Mouse (Mus musculus) stomach, embryonic 16.5 days (tissue): ENCODE measurements around the gene Itpr2. TPM values are rescaled to one million over a fixed set of nuclear protein-coding genes. Genes with fewer than 3 reads are reported as not detected.

Experiments
- ATAC-seq: fragments of 200-750 bp; cut with Nextera tagmentation; 2 replicates; pipeline ENCODE4 v1.8.0; 2017; ENCODE audit warnings: moderate number of reproducible peaks, moderate TSS enrichment; ENCODE audit not compliant: insufficient read depth, low FRiP score
- H3K27ac ChIP-seq: fragments of 300-500 bp; sonication (generic); 2 replicates; pipeline ENCODE4 v1.5.1; 2014; ENCODE audit warnings: low read length
- H3K27me3 ChIP-seq: fragments of 300-500 bp; sonication (generic); 2 replicates; pipeline ENCODE4 v1.6.1; 2014; ENCODE audit warnings: low read length, control low read depth, mixed read lengths; ENCODE audit not compliant: control insufficient read depth, insufficient read depth
- H3K36me3 ChIP-seq: fragments of 300-500 bp; sonication (generic); 2 replicates; pipeline ENCODE4 v1.6.1; 2014; ENCODE audit warnings: low read length; ENCODE audit not compliant: control insufficient read depth, insufficient read depth
- H3K4me1 ChIP-seq: fragments of 300-500 bp; sonication (generic); 2 replicates; pipeline ENCODE4 v1.6.1; 2014; ENCODE audit warnings: low read length, control low read depth, mixed read lengths; ENCODE audit not compliant: control insufficient read depth, insufficient read depth
- H3K4me2 ChIP-seq: fragments of 300-500 bp; sonication (generic); 2 replicates; pipeline ENCODE4 v1.6.1; 2014; ENCODE audit warnings: low read depth, low read length, mixed read lengths
- H3K4me3 ChIP-seq: fragments of 300-500 bp; sonication (generic); replicated peaks from 2 replicates; pipeline ENCODE4 v1.5.1; 2014; ENCODE audit warnings: mild to moderate bottlenecking, low read length
- H3K9ac ChIP-seq: fragments of 300-500 bp; sonication (generic); 2 replicates; pipeline ENCODE4 v1.6.1; 2014; ENCODE audit warnings: low read length
- H3K9me3 ChIP-seq: fragments of 300-500 bp; sonication (generic); replicated peaks from 2 replicates; pipeline ENCODE4 v1.6.1; 2016; ENCODE audit warnings: low read length, control low read depth; ENCODE audit not compliant: control insufficient read depth
- WGBS: fragments of 180-500 bp; shearing (Covaris S2); extraction: QIAGEN DNeasy Blood & Tissue Kit; methylation state at CpG from one replicate; pipeline ENCODE4 v1.1.7; 2014; 5-methylcytosine and 5-hydroxymethylcytosine counted together
- polyA plus RNA-seq: library from polyadenylated mRNA; unstranded; fragments of >200 nt; fragmentation: Nextera tagmentation; extraction: Ambion mirVana; gene quantifications from 2 replicates; pipeline ENCODE4 v1.2.1, GENCODE M21; 2015

The Itpr2 gene
- polyA plus RNA-seq, 1 experiment from 2014 or later, result 14.8 TPM

GRCm38 (mm10) chr6:146222403-146223063 lies 279.5 kb downstream of the Itpr2 start:
- Histone ChIP-seq H3K9ac (no peak overlapping the region), H3K27me3 (no peaks in the 10 kb centered on the region), H3K4me1 (no peaks in the 10 kb centered on the region), H3K27ac (no peak overlapping the region), H3K4me3 (no peak overlapping the region), H3K36me3 (no peaks in the 10 kb centered on the region), H3K4me2 (no peak overlapping the region), H3K9me3 (no peaks in the 10 kb centered on the region)
- no peak for ATAC-seq
- 64% methylated on average over 8 of the region's 8 CpGs for WGBS

DNA sequence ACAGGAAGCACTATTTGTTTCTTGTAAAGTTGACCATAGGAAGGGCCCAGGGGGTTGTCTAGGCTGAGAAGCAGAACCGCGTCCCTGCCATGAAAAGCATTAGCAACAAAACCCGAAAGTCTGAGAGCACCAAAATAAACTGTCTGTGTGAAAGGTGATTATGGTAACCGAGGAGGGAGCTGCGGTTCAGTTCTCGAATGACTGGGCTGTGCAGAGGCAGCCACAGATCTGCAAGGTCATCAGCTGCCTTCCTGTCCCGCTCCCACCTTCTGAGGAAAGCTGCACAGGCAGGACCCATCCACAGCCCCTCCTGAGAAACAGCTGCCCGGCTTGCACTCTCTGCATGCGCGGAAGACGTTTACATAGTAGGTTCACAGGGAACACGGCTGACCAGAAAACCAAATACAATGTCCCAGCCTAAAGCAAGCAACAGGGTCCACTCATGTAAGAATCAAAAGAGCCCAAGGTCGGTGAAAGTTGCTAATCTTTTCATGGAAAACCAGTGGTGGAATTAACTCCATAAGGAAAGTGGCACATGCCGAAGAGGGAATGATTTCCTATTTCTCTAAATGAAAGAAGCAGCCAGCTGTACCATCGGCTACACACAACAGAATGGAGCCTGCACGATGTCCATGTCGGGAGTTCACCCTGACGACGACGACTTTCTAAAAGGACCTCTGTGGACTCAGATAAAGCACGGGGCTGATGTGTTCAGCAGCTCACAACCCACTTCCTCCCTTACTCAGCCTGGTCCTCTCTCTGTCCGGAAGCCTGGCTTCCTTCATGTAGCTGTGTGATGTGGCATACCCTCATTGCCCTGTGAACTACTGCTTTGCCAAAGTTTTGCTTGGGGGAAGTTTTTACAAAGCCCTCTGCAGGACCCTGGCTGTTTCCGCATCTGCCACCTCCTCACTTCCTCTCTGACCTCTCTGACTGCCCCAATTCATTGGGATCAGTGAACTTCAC lies 280.4 kb downstream of the Itpr2 start:
- no peaks in the 10 kb centered on the region for H3K9me3 ChIP-seq
- peak; percentile 40; the same call in 1 of the 2 replicates for ATAC-seq
- peak overlapping the region; percentile 38 for H3K27ac ChIP-seq
- no peaks in the 10 kb centered on the region for H3K4me1 ChIP-seq
- H3K36me3 ChIP-seq, result no peaks in the 10 kb centered on the region
- 0 out of 2 replicates have a peak overlapping the region, but pooled peaks have one; percentile 23 for H3K9ac ChIP-seq
- 0 out of 2 replicates have a peak overlapping the region, but pooled peaks have one; percentile 11 for H3K4me2 ChIP-seq
- no peaks in the 10 kb centered on the region for H3K27me3 ChIP-seq
- no peak overlapping the region for H3K4me3 ChIP-seq
- 43% methylated on average over 23 of the region's 23 CpGs for WGBS

GRCm38 (mm10) chr6:146220071-146220470 lies 282.0 kb downstream of the Itpr2 start:
- Histone ChIP-seq H3K4me3 (no peak overlapping the region), H3K4me1 (no peaks in the 10 kb centered on the region), H3K36me3 (no peaks in the 10 kb centered on the region), H3K9ac (no peak overlapping the region), H3K4me2 (no peak overlapping the region), H3K9me3 (no peaks in the 10 kb centered on the region), H3K27ac (no peak overlapping the region), H3K27me3 (no peaks in the 10 kb centered on the region)
- ATAC-seq, result no peak
- 82% methylated on average over 5 of the region's 5 CpGs for WGBS

- Histone ChIP-seq H3K4me3 (no peak overlapping the region), H3K9me3 (no peaks in the 10 kb centered on the region), H3K9ac (no peak overlapping the region), H3K36me3 (no peaks in the 10 kb centered on the region), H3K27me3 (no peaks in the 10 kb centered on the region), H3K27ac (no peak overlapping the region), H3K4me1 (no peaks in the 10 kb centered on the region), H3K4me2 (no peak overlapping the region)
- ATAC-seq, result 0 out of 2 replicates have a peak, but pooled peaks have one; percentile 44
- WGBS, result 87% methylated on average over 12 of the region's 12 CpGs
Observed at GRCm38 (mm10) chr6:146219534-146219933, 282.5 kb downstream of the Itpr2 start.

GRCm38 (mm10) chr6:146215302-146215701 lies 286.7 kb downstream of the Itpr2 start:
- H3K4me2 ChIP-seq, result no peak overlapping the region
- no peaks in the 10 kb centered on the region for H3K9me3 ChIP-seq
- H3K4me1 ChIP-seq, result no peaks in the 10 kb centered on the region
- no peak overlapping the region for H3K4me3 ChIP-seq
- H3K9ac ChIP-seq, result no peak overlapping the region
- no peaks in the 10 kb centered on the region for H3K36me3 ChIP-seq
- ATAC-seq, result no peak
- 72% methylated on average over 2 of the region's 2 CpGs for WGBS
- H3K27ac ChIP-seq, result no peak overlapping the region
- no peaks in the 10 kb centered on the region for H3K27me3 ChIP-seq

DNA sequence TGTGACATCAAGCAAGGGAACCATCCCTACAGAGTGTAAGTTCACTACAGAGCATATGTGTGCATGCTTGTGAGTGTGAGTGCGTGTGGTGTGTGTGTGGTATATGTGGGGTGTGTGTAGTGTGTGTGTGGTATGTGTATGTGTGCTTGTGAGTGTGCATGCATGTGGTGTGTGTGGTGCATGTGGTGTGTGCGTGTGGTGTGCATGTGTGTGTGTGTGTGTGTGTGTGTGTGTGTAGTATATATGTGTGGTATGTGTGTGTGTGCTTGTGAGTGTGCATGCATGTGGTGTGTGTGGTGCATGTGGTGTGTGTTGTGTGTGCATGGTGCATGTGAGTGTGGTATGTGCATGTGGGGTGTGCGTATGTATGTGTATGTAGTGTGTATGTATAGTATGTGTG lies 289.7 kb downstream of the Itpr2 start:
- Histone ChIP-seq H3K27me3 (no peaks in the 10 kb centered on the region), H3K9ac (no peak overlapping the region), H3K27ac (no peak overlapping the region), H3K9me3 (no peaks in the 10 kb centered on the region), H3K36me3 (no peaks in the 10 kb centered on the region), H3K4me2 (no peak overlapping the region), H3K4me1 (no peaks in the 10 kb centered on the region), H3K4me3 (no peak overlapping the region)
- no peak for ATAC-seq
- 98% methylated on average over 3 of the region's 3 CpGs for WGBS

DNA sequence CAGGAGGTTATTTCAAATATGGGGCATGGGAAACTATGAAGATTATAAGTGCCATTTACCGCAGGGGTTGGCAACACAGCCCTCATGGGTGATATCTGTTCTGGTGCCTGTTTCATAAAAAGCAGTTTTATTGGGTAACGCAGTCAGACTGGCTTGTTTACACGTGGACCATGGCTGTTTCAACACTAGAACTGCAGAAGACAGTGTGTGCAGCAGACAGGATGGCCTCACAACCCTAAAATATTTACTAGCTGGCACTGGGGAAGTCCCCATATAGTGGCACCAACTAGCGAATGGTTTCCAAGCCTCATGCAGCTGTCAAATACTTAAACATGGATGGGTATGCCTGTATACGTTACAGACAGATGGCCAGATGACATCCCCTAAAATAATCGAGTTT lies 290.8 kb downstream of the Itpr2 start:
- Histone ChIP-seq H3K27ac (no peak overlapping the region), H3K9ac (no peak overlapping the region), H3K4me2 (no peak overlapping the region), H3K9me3 (no peaks in the 10 kb centered on the region), H3K27me3 (no peaks in the 10 kb centered on the region), H3K4me3 (no peak overlapping the region), H3K4me1 (no peaks in the 10 kb centered on the region), H3K36me3 (no peaks in the 10 kb centered on the region)
- no peak for ATAC-seq
- WGBS, result 79% methylated on average over 6 of the region's 6 CpGs

GRCm38 (mm10) chr6:146208983-146209382 lies 293.0 kb downstream of the Itpr2 start:
- no peak for ATAC-seq
- Histone ChIP-seq H3K4me1 (no peaks in the 10 kb centered on the region), H3K4me3 (no peak overlapping the region), H3K27me3 (no peaks in the 10 kb centered on the region), H3K4me2 (no peak overlapping the region), H3K9ac (no peak overlapping the region), H3K27ac (no peak overlapping the region), H3K36me3 (no peaks in the 10 kb centered on the region), H3K9me3 (no peaks in the 10 kb centered on the region)
- 55% methylated on average over 6 of the region's 6 CpGs for WGBS
